ENCODE assay signal across 10 mouse cellular contexts in genomic region chr2:106972851-106973250, GRCm38 (mm10). TPM values are rescaled to one million over a fixed set of nuclear protein-coding genes. Genes with fewer than 3 reads are reported as not detected.
A peak's percentile ranks its signal among the peaks of the same experiment; 100 is the strongest.
DNase-seq lines count a peak whose midpoint lies in the region; ATAC-seq and TF ChIP-seq lines count a peak whose summit lies in the region.
"Had no signal": no experiment of that assay in that cellular context is flagged by ENCODE, and none has a peak within 500 bp of the region (broad histone marks: within the 10 kb centered on the region; RNA-seq: fewer than 3 reads in every experiment).

No protein-coding gene starts in this region.

- H3K9me3 ChIP-seq in hindbrain, embryonic 10.5 days, result no peaks in the 10 kb centered on the region
- H3K9me3 ChIP-seq in hindbrain, embryonic 11.5 days (ENCODE audit: control insufficient read depth, low read length), result no peaks in the 10 kb centered on the region
- no peaks in the 10 kb centered on the region for H3K9me3 ChIP-seq in ES-Bruce4 (replicated peaks; ENCODE audit: control insufficient read depth, insufficient read depth, low read length, poor library complexity, severe bottlenecking)
- no peaks in the 10 kb centered on the region for H3K9me3 ChIP-seq in embryonic facial prominence, embryonic 12.5 days
- no peaks in the 10 kb centered on the region for H3K9me3 ChIP-seq in liver, embryonic 15.5 days (replicated peaks)

- no peak overlapping the region for H3K4me2 ChIP-seq in hindbrain, embryonic 11.5 days (replicated peaks; ENCODE audit: low read depth, low read length)
- H3K4me2 ChIP-seq in embryonic facial prominence, embryonic 12.5 days (replicated peaks), result peak overlapping the region; percentile 52
- H3K4me2 ChIP-seq in liver, embryonic 15.5 days, result peak overlapping the region; percentile 69

- no peak for TF ChIP-seq EP300 in ES-Bruce4 (IDR thresholded peaks at IDR 0.05; ENCODE audit: insufficient read depth, low read depth, low read length)

- H3K27me3 ChIP-seq in hindbrain, embryonic 10.5 days (ENCODE audit: insufficient read depth, poor library complexity, severe bottlenecking), result peaks cover 3% of the 10 kb centered on the region; the same call in 1 of the 2 replicates
- H3K27me3 ChIP-seq in hindbrain, embryonic 11.5 days (ENCODE audit: control insufficient read depth, insufficient read depth, low read length), result no peaks in the 10 kb centered on the region
- H3K27me3 ChIP-seq in ES-Bruce4 (ENCODE audit: control insufficient read depth, insufficient read depth, low read length, poor library complexity, severe bottlenecking), result no peaks in the 10 kb centered on the region
- no peaks in the 10 kb centered on the region for H3K27me3 ChIP-seq in embryonic facial prominence, embryonic 12.5 days
- no peaks in the 10 kb centered on the region; the same call in 1 of the 2 replicates for H3K27me3 ChIP-seq in liver, embryonic 15.5 days

- H3K4me3 ChIP-seq in hindbrain, embryonic 10.5 days, result peak overlapping the region; percentile 94
- no peak overlapping the region for H3K4me3 ChIP-seq in hindbrain, embryonic 11.5 days (ENCODE audit: low read depth, low read length)
- peak overlapping the region; percentile 46; the same call in 1 of the 2 replicates for H3K4me3 ChIP-seq in ES-Bruce4 (ENCODE audit: low read depth, low read length)
- 0 out of 2 replicates have a peak overlapping the region, but pooled peaks have one; percentile 59 for H3K4me3 ChIP-seq in embryonic facial prominence, embryonic 12.5 days
- H3K4me3 ChIP-seq in liver, embryonic 15.5 days (replicated peaks), result peak overlapping the region; percentile 76; the same call in 1 of the 2 replicates

- H3K27ac ChIP-seq in hindbrain, embryonic 10.5 days, result no peak overlapping the region
- H3K27ac ChIP-seq in hindbrain, embryonic 11.5 days (ENCODE audit: low read depth, low read length), result no peak overlapping the region
- no peak overlapping the region for H3K27ac ChIP-seq in ES-Bruce4 (ENCODE audit: insufficient read depth, low read length)
- no peak overlapping the region for H3K27ac ChIP-seq in embryonic facial prominence, embryonic 12.5 days
- H3K27ac ChIP-seq in liver, embryonic 15.5 days (replicated peaks), result no peak overlapping the region

- H3K36me3 ChIP-seq in hindbrain, embryonic 10.5 days, result peaks cover 21% of the 10 kb centered on the region
- H3K36me3 ChIP-seq in hindbrain, embryonic 11.5 days (ENCODE audit: control insufficient read depth, insufficient read depth, low read length), result no peaks in the 10 kb centered on the region
- H3K36me3 ChIP-seq in ES-Bruce4 (ENCODE audit: control insufficient read depth, insufficient read depth, low read length, poor library complexity, severe bottlenecking), result peaks cover 18% of the 10 kb centered on the region
- H3K36me3 ChIP-seq in embryonic facial prominence, embryonic 12.5 days, result peaks cover 15% of the 10 kb centered on the region; the same call in 1 of the 2 replicates
- peaks cover 12% of the 10 kb centered on the region for H3K36me3 ChIP-seq in liver, embryonic 15.5 days (replicated peaks)

- peaks cover 14% of the 10 kb centered on the region for H3K4me1 ChIP-seq in hindbrain, embryonic 10.5 days (replicated peaks)
- no peaks in the 10 kb centered on the region for H3K4me1 ChIP-seq in hindbrain, embryonic 11.5 days (replicated peaks; ENCODE audit: control insufficient read depth, insufficient read depth, low read length)
- no peaks in the 10 kb centered on the region for H3K4me1 ChIP-seq in ES-Bruce4 (ENCODE audit: control insufficient read depth, insufficient read depth, low read length)
- H3K4me1 ChIP-seq in embryonic facial prominence, embryonic 12.5 days, result peaks cover 16% of the 10 kb centered on the region
- H3K4me1 ChIP-seq in liver, embryonic 15.5 days (replicated peaks), result peaks cover 9% of the 10 kb centered on the region

- no peak overlapping the region for H3K9ac ChIP-seq in hindbrain, embryonic 11.5 days (ENCODE audit: low read depth, low read length)
- peak overlapping the region; percentile 90 for H3K9ac ChIP-seq in ES-Bruce4 (ENCODE audit: low read depth, poor library complexity, severe bottlenecking)
- no peak overlapping the region for H3K9ac ChIP-seq in embryonic facial prominence, embryonic 12.5 days
- H3K9ac ChIP-seq in liver, embryonic 15.5 days, result no peak overlapping the region

- no peak for TF ChIP-seq CTCF in ES-Bruce4 (IDR thresholded peaks at IDR 0.05; ENCODE audit: low read depth, low read length)

- no peak for TF ChIP-seq POLR2A in ES-Bruce4 (IDR thresholded peaks at IDR 0.05; ENCODE audit: insufficient read depth, low read length)

- 93% methylated on average over 6 of the region's 6 CpGs for WGBS in hindbrain, embryonic 10.5 days
- WGBS in hindbrain, embryonic 11.5 days, result 95% methylated on average over 6 of the region's 6 CpGs
- WGBS in embryonic facial prominence, embryonic 12.5 days, result 93% methylated on average over 6 of the region's 6 CpGs
- WGBS in liver, embryonic 15.5 days (ENCODE audit: insufficient replicate concordance), result 77% methylated on average over 6 of the region's 6 CpGs

- no peak for DNase-seq in hindbrain, embryonic 10.5 days (ENCODE audit: low spot score)
- no peak for DNase-seq in hindbrain, embryonic 11.5 days (ENCODE audit: low spot score)
- DNase-seq in left cerebral cortex, adult 18-20 months (ENCODE audit: low spot score in 2 of 2), result no peak
- DNase-seq in thymus, postnatal 4 days, result no peak
- no peak for DNase-seq in adipocyte (ENCODE audit: low spot score)
- DNase-seq: kidney, adult 11 months; thymus, postnatal 36 days had no signal

- no peak for ATAC-seq in hindbrain, embryonic 11.5 days (ENCODE audit: low FRiP score)
- no peak for ATAC-seq in embryonic facial prominence, embryonic 12.5 days (ENCODE audit: insufficient number of reproducible peaks, insufficient read depth, low FRiP score, low TSS enrichment)
- ATAC-seq in liver, embryonic 15.5 days (ENCODE audit: insufficient read depth), result no peak

RNA-seq across cellular contexts. Expression of gene Arl14ep, which starts 1.4 kb away (rescaled TPM):
- polyA plus RNA-seq in hindbrain, embryonic 10.5 days (2016; fragmentation: Nextera tagmentation; extraction: Ambion mirVana), result 42.1 and 46.6 TPM in 2 replicates
- polyA plus RNA-seq in hindbrain, embryonic 11.5 days (2014; fragmentation: Nextera tagmentation; extraction: Ambion mirVana), result 56.9 and 57.9 TPM in 2 replicates
- 51.5 and 53.8 TPM in 2 replicates for polyA plus RNA-seq in ES-Bruce4 (2011; ENCODE audit: insufficient read depth, insufficient read length, low read depth, missing spikeins)
- 62.4 and 65.2 TPM in 2 replicates for polyA plus RNA-seq in embryonic facial prominence, embryonic 12.5 days (2016; fragmentation: Nextera tagmentation; extraction: Ambion mirVana)
- 6.3 and 7.5 TPM in 2 replicates for polyA plus RNA-seq in liver, embryonic 15.5 days (2015; fragmentation: Nextera tagmentation; extraction: Ambion mirVana)
- total RNA-seq in left cerebral cortex, adult 18-20 months (2021), result 10 to 100 TPM; 40.0 to 41.4 TPM
